Mouse (Mus musculus) lung, adult 2 months (tissue): ENCODE data around the gene Usp46.

Experiments used
- CTCF ChIP-seq: fragments of 200-500 bp; IDR thresholded peaks from 2 replicates; pipeline ENCODE4 v1.5.1; 2011; ENCODE audit warnings: mild to moderate bottlenecking, low read length, control low read depth; ENCODE audit not compliant: insufficient read depth
- POLR2A ChIP-seq: fragments of 200-500 bp; IDR thresholded peaks from 2 replicates; pipeline ENCODE4 v1.6.1; 2011; ENCODE audit warnings: low read depth, mild to moderate bottlenecking, control low read depth, low read length, borderline replicate concordance; ENCODE audit errors: extremely low read depth

- TF ChIP-seq POLR2A, result no peak
- TF ChIP-seq CTCF, result no peak
These were observed 113.2 kb downstream of the Usp46 start for GRCm38 (mm10) chr5:73955005-73955404.
